Mouse (Mus musculus) embryo, embryonic 11 days (tissue): ENCODE measurements around the gene Ndufa4.
"Not testable (repeated sequence)": the region's sequence is repeated elsewhere in the genome, so short reads cannot be mapped to it uniquely, and the experiment has no call there.

ENCODE experiments used
- DNase-seq: peaks from one replicate; pipeline ENCODE4 v3.0.0-alpha.2; 2015

Gene Ndufa4

GRCm38 (mm10) chr6:11907269-11908032 is at the start of gene Ndufa4, which contains the start of gene Phf14:
Gene Ndufa4, minus strand, starts transcription at chr6:11907497.
Gene Phf14, plus strand, starts transcription at chr6:11907809.
- peak; percentile 94 for DNase-seq

DNA sequence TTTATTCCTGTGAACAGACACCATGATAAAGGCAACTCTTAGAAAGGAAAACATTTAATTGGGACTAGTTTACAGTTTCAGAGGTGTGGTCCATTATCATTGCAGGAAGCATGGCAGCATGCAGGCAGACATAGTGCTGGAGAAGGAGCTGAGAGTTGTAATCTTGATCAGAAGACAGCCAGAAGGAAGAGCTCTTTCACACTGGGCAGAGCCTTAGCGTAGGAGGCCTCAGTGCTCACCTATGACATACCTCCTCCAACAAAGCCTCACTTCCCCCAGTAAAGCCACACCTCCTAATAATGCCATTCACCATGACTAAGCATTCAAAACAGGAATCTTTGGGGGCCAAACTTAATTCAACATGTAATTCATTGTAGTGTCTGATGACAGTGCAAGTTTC is 40.8 kb upstream of the Ndufa4 start:
- no peak for DNase-seq

DNA sequence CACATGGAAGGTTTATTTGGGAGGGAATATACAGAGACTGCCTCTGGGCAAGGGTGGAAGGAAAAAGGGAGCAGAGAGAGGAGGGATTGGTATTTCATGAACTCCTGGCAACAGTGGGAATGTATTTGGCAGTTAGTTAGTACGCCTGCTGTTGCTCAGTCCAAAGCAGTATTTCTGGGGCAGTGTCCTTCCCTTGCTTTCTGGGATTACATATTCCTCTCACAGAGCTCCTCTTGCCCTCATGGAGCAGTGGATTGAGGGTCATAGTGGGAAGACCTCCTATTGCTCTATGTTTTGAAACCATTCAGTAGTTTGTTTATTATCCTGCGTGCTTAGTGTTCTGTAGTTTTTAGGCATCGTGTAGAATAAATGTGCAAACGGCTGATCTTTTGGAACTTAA is 34.8 kb upstream of the Ndufa4 start:
- no peak for DNase-seq

- no peak for DNase-seq
Measured at GRCm38 (mm10) chr6:11940895-11941294, 33.6 kb upstream of the Ndufa4 start.

- DNase-seq, result no peak
Measured at GRCm38 (mm10) chr6:11933403-11933802, 26.1 kb upstream of the Ndufa4 start.

- DNase-seq, result no peak
Measured at GRCm38 (mm10) chr6:11927485-11927884, 20.2 kb upstream of the Ndufa4 start.

DNA sequence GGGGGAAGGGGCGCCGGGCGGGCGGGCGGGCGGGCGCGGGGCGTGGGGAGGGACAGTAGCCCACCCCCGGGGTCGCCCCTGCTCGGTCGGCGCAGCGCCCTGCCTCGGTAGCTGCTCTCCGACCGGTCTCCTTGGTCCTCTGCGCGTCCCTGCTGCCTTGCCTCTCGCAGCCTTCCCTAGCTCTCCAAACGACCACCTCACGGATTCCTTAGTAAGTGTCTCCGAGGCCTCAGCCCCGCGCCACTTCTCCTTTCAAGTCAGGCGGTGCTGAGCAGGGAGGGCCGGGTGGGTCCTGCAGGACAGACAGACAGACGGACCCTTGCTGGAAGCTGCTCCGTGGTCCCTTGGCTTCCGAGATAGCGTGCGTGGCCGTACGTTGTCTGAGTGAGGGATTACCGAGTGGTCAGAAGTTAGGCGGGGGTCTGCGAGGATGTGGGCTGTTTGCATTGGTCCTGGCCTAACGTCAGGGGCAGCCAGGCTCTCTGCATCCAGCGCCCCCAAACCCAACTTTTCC is 18.8 kb upstream of the Ndufa4 start:
- peak; percentile 66 for DNase-seq

DNA sequence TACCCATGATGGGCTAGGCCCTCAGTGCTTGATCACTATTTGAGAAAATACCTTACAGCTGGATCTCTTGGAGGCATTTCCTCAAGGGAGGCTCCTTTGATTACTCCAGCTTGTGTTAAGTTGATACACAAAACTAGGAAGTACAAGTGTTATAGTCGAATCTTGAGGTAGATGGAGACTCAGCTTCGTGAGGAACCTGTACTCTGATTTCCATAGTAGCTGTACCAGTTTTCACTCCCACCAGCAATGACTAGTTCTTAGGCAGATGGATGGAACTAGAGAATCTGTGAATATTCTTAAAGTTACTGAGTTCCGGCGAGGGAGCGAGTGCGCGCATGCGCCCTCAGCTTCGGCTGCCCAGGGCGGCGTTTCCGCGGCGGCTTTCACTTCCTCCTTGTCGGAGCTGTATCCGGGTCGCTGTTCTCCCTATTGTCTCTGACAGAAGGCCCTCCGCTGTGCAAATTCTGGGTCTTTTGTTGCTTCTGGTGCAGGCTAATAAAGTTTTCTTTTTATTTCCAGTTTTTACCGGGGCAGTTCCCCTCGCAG is 18.3 kb upstream of the Ndufa4 start:
- DNase-seq, result peak; percentile 93

GRCm38 (mm10) chr6:11908170-11908569 is 873 bp upstream of the Ndufa4 start:
- peak; percentile 3 for DNase-seq

DNA sequence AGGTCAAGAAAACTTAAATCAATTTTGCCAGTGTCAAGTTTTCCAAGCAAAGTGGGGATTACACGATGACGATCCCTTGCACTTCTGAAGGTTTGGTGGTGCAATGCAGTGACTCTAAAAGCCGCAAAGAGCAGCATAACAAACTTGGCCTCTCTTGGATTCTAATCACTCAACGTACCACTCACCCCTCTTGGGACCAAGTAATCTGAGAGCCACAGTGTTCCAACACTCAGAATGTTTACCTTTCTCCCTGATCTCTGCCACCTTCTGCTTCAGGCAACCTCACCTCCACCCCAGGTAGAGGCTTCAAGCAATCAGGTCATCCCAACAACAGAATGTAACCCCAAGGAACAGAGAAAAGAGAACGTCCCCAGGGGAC is 418 bp downstream of the Ndufa4 start:
- DNase-seq, result peak; percentile 18

- DNase-seq, result no peak
Measured at GRCm38 (mm10) chr6:11900809-11901310, 6.4 kb downstream of the Ndufa4 start.

DNA sequence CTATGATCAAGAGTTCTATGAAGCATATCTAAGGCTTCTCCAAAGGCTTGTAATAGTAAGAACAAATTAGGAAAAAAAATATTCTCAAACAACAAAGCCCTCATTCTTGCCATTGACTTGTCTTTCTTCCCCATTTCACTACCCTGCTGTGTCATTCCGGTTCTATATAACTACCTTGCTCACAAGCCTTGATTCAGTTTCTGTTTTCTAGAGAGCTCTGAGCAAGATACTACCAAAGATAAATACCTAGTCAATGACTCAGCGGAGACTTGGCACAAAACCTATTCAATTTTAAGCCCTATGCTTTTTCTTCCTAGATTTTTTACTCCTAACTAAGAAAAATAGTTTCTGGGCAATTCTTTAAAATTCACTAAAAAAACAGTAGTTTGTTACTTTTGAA is 31.9 kb downstream of the Ndufa4 start:
- not testable (repeated sequence) for DNase-seq
